10 mouse cellular contexts compared by ENCODE assay signal in genomic region chr2:92807404-92807803, GRCm38 (mm10).
DNase-seq lines count a peak whose midpoint lies in the region; ATAC-seq and TF ChIP-seq lines count a peak whose summit lies in the region.
"Had no signal": no experiment of that assay in that cellular context is flagged by ENCODE, and none has a peak within 500 bp of the region (broad histone marks: within the 10 kb centered on the region; RNA-seq: fewer than 3 reads in every experiment).

No protein-coding gene starts in this region.

- H3K27me3 ChIP-seq in forebrain, embryonic 12.5 days = 0 out of 2 replicates have a peak, but pooled peaks cover 10% of the 10 kb centered on the region
- H3K27me3 ChIP-seq in hindbrain, postnatal 0 days (ENCODE audit: insufficient read depth, low read length) = no peaks in the 10 kb centered on the region
- no peaks in the 10 kb centered on the region for H3K27me3 ChIP-seq in neural tube, embryonic 11.5 days (ENCODE audit: control insufficient read depth, insufficient read depth, low read length)
- no peaks in the 10 kb centered on the region for H3K27me3 ChIP-seq in kidney, embryonic 14.5 days (ENCODE audit: control insufficient read depth, insufficient read depth, low read length)

- H3K4me2 ChIP-seq in forebrain, embryonic 12.5 days = no peak overlapping the region
- no peak overlapping the region for H3K4me2 ChIP-seq in hindbrain, postnatal 0 days (ENCODE audit: low read depth, low read length)
- H3K4me2 ChIP-seq in neural tube, embryonic 11.5 days (ENCODE audit: low read depth) = no peak overlapping the region
- no peak overlapping the region for H3K4me2 ChIP-seq in kidney, embryonic 14.5 days (replicated peaks; ENCODE audit: low read depth, low read length)

- no peaks in the 10 kb centered on the region for H3K9me3 ChIP-seq in forebrain, embryonic 12.5 days
- no peaks in the 10 kb centered on the region for H3K9me3 ChIP-seq in hindbrain, postnatal 0 days (ENCODE audit: low read length)
- H3K9me3 ChIP-seq in neural tube, embryonic 11.5 days (ENCODE audit: control insufficient read depth, low read length) = no peaks in the 10 kb centered on the region
- no peaks in the 10 kb centered on the region for H3K9me3 ChIP-seq in kidney, embryonic 14.5 days (ENCODE audit: control insufficient read depth, low read length)

- TF ChIP-seq CTCF in hindbrain, postnatal 0 days (IDR thresholded peaks at IDR 0.05; ENCODE audit: low read depth) = no peak

- peak; percentile 43 for DNase-seq in embryo, embryonic 10.5 days (ENCODE audit: low spot score)
- no peak for DNase-seq in hindbrain, postnatal 0 days (ENCODE audit: low spot score)
- peak; percentile 27 for DNase-seq in neural tube, embryonic 11.5 days (ENCODE audit: low spot score)
- no peak for DNase-seq in layer of hippocampus, postnatal 25 days (ENCODE audit: extremely low spot score in 1 of 2, low spot score in 1 of 2)
- no peak for DNase-seq in cerebellum, postnatal 10 days
- DNase-seq: kidney, postnatal 25 days; lung, adult 18-20 months had no signal

- no peak overlapping the region for H3K9ac ChIP-seq in forebrain, embryonic 12.5 days
- H3K9ac ChIP-seq in hindbrain, postnatal 0 days (replicated peaks; ENCODE audit: low read length) = no peak overlapping the region
- H3K9ac ChIP-seq in neural tube, embryonic 11.5 days (ENCODE audit: low read length) = no peak overlapping the region; the same call in 1 of the 2 replicates
- no peak overlapping the region for H3K9ac ChIP-seq in kidney, embryonic 14.5 days (ENCODE audit: low read depth, low read length)

- ATAC-seq in forebrain, embryonic 12.5 days (ENCODE audit: low FRiP score) = no peak
- ATAC-seq in hindbrain, postnatal 0 days = peak; percentile 27; the same call in 1 of the 2 replicates
- ATAC-seq in neural tube, embryonic 11.5 days (ENCODE audit: insufficient read depth, low FRiP score, low TSS enrichment) = no peak
- ATAC-seq in kidney, embryonic 14.5 days (ENCODE audit: low FRiP score, low TSS enrichment) = no peak

- peaks cover 43% of the 10 kb centered on the region for H3K4me1 ChIP-seq in forebrain, embryonic 12.5 days
- H3K4me1 ChIP-seq in hindbrain, postnatal 0 days (ENCODE audit: insufficient read depth, low read length) = peaks cover 17% of the 10 kb centered on the region
- H3K4me1 ChIP-seq in neural tube, embryonic 11.5 days (ENCODE audit: control insufficient read depth, insufficient read depth, low read length) = no peaks in the 10 kb centered on the region; the same call in 1 of the 2 replicates
- H3K4me1 ChIP-seq in kidney, embryonic 14.5 days (ENCODE audit: control insufficient read depth, insufficient read depth, low read length) = peaks cover 21% of the 10 kb centered on the region
- H3K4me1 ChIP-seq: megakaryocyte, embryonic 14.5 days had no signal

- no peak overlapping the region for H3K4me3 ChIP-seq in forebrain, embryonic 12.5 days (replicated peaks)
- no peak overlapping the region for H3K4me3 ChIP-seq in hindbrain, postnatal 0 days (ENCODE audit: low read length)
- no peak overlapping the region for H3K4me3 ChIP-seq in neural tube, embryonic 11.5 days (ENCODE audit: low read depth, low read length)
- H3K4me3 ChIP-seq in kidney, embryonic 14.5 days (ENCODE audit: low read length) = no peak overlapping the region
- H3K4me3 ChIP-seq: megakaryocyte, embryonic 14.5 days had no signal

- no peaks in the 10 kb centered on the region for H3K36me3 ChIP-seq in forebrain, embryonic 12.5 days (replicated peaks)
- H3K36me3 ChIP-seq in hindbrain, postnatal 0 days (ENCODE audit: insufficient read depth, low read length) = no peaks in the 10 kb centered on the region
- H3K36me3 ChIP-seq in neural tube, embryonic 11.5 days (ENCODE audit: control insufficient read depth, insufficient read depth, low read length) = no peaks in the 10 kb centered on the region
- H3K36me3 ChIP-seq in kidney, embryonic 14.5 days (ENCODE audit: control insufficient read depth, insufficient read depth, low read length) = no peaks in the 10 kb centered on the region

- WGBS in forebrain, embryonic 12.5 days = 8% methylated on average over 8 of the region's 8 CpGs
- WGBS in hindbrain, postnatal 0 days = 10% methylated on average over 8 of the region's 8 CpGs
- WGBS in neural tube, embryonic 11.5 days = 3% methylated on average over 8 of the region's 8 CpGs
- 16% methylated on average over 8 of the region's 8 CpGs for whole genome bisulfite sequencing in kidney, embryonic 14.5 days

- H3K27ac ChIP-seq in forebrain, embryonic 12.5 days = peak overlapping the region; percentile 79
- H3K27ac ChIP-seq in hindbrain, postnatal 0 days = no peak overlapping the region
- H3K27ac ChIP-seq in neural tube, embryonic 11.5 days (ENCODE audit: low read depth, low read length) = 0 out of 2 replicates have a peak overlapping the region, but pooled peaks have one; percentile 39
- no peak overlapping the region for H3K27ac ChIP-seq in kidney, embryonic 14.5 days (ENCODE audit: low read depth, low read length)

Comparison
In these comparisons a context has a peak if more than half of its experiments do, and no peak if none do; other contexts are left out.
1. DNase-seq: peak in embryo, embryonic 10.5 days (single experiment) and neural tube, embryonic 11.5 days (single experiment); none in hindbrain, postnatal 0 days (single experiment), layer of hippocampus, postnatal 25 days (0 of 2) and cerebellum, postnatal 10 days (0 of 2).
2. H3K27ac ChIP-seq: peak in forebrain, embryonic 12.5 days (single experiment) and neural tube, embryonic 11.5 days (single experiment); none in hindbrain, postnatal 0 days (single experiment) and kidney, embryonic 14.5 days (single experiment).